Mouse (Mus musculus) right cerebral cortex, postnatal 4 days (tissue): Measurements from ENCODE around the gene Kndc1.

Experiments used
- DNase-seq: peaks from one replicate; pipeline ENCODE4 v3.0.0-alpha.2; 2022

The Kndc1 gene

GRCm38 (mm10) chr7:139955505-139955904, 61.0 kb downstream of the Kndc1 start:
- no peak for DNase-seq

GRCm38 (mm10) chr7:139956658-139957057, 62.2 kb downstream of the Kndc1 start:
- DNase-seq: no peak

- no peak for DNase-seq
Observed at GRCm38 (mm10) chr7:139957437-139957836, 62.9 kb downstream of the Kndc1 start.

GRCm38 (mm10) chr7:139957958-139958357, 63.5 kb downstream of the Kndc1 start:
- DNase-seq: peak; percentile 17

GRCm38 (mm10) chr7:139961141-139961540, 66.6 kb downstream of the Kndc1 start:
- DNase-seq: no peak

- DNase-seq: no peak
Observed at GRCm38 (mm10) chr7:139963814-139964213, 69.3 kb downstream of the Kndc1 start.

GRCm38 (mm10) chr7:139967175-139967574, 72.7 kb downstream of the Kndc1 start:
- DNase-seq: no peak

- DNase-seq: no peak
Observed at GRCm38 (mm10) chr7:139968428-139968827, 73.9 kb downstream of the Kndc1 start.

GRCm38 (mm10) chr7:139969348-139970130, 75.0 kb downstream of the Kndc1 start:
- DNase-seq: peak; percentile 90

- DNase-seq: no peak
Observed at GRCm38 (mm10) chr7:139970216-139970919, 75.9 kb downstream of the Kndc1 start.

GRCm38 (mm10) chr7:139970979-139971378, 76.5 kb downstream of the Kndc1 start:
- no peak for DNase-seq

- DNase-seq: no peak
Observed at GRCm38 (mm10) chr7:139971436-139971835, 76.9 kb downstream of the Kndc1 start.

- DNase-seq: no peak
Observed at GRCm38 (mm10) chr7:139972923-139973331, 78.4 kb downstream of the Kndc1 start.

GRCm38 (mm10) chr7:139974307-139974706, 79.8 kb downstream of the Kndc1 start:
- DNase-seq: no peak

GRCm38 (mm10) chr7:139975471-139975870, 81.0 kb downstream of the Kndc1 start:
- no peak for DNase-seq

- peak; percentile 84 for DNase-seq
Observed at GRCm38 (mm10) chr7:139978278-139978892, 83.9 kb downstream of the Kndc1 start, which contains the start of gene 6430531B16Rik. TSS of gene 6430531B16Rik (minus strand) at chr7:139978755.

- DNase-seq: no peak
Observed at GRCm38 (mm10) chr7:139979011-139979719, 84.7 kb downstream of the Kndc1 start.

- DNase-seq: no peak
Observed at GRCm38 (mm10) chr7:139980778-139981177, 86.3 kb downstream of the Kndc1 start.

GRCm38 (mm10) chr7:139982058-139982457, 87.6 kb downstream of the Kndc1 start:
- no peak for DNase-seq

GRCm38 (mm10) chr7:139984505-139984904, 90.0 kb downstream of the Kndc1 start:
- DNase-seq: no peak

- DNase-seq: no peak
Observed at GRCm38 (mm10) chr7:139988272-139988671, 93.8 kb downstream of the Kndc1 start.

- no peak for DNase-seq
Observed at GRCm38 (mm10) chr7:139990864-139991394, 96.4 kb downstream of the Kndc1 start.
